Mouse (Mus musculus) heart, postnatal 10 days (tissue): ENCODE measurements around the gene Gabbr2. TPM values are rescaled to one million over a fixed set of nuclear protein-coding genes. Genes with fewer than 3 reads are reported as not detected.
"Not testable (repeated sequence)": the region's sequence is repeated elsewhere in the genome, so short reads cannot be mapped to it uniquely, and the experiment has no call there.

Experiments used
- DNase-seq, 2 experiments: peaks; one replicate each; pipeline ENCODE4 v3.0.0; 2021
- intact Hi-C: fragments of 180-260 bp; cut with DNase I; formaldehyde crosslinking; loops from one replicate; pipeline ENCODE4 v1.15.1; 2025
- total RNA-seq, 2 experiments: library from RNA; stranded (reverse); gene quantifications; 2 replicates each; pipeline ENCODE4 v1.2.3; 2021

The Gabbr2 gene
- total RNA-seq, 2 experiments from 2014 or later = 0.05 to 0.31 TPM

- intact Hi-C loops = no loop called here
- DNase-seq = no peak
Measured at GRCm38 (mm10) chr4:46675992-46676391, 315.7 kb downstream of the Gabbr2 start.

DNA sequence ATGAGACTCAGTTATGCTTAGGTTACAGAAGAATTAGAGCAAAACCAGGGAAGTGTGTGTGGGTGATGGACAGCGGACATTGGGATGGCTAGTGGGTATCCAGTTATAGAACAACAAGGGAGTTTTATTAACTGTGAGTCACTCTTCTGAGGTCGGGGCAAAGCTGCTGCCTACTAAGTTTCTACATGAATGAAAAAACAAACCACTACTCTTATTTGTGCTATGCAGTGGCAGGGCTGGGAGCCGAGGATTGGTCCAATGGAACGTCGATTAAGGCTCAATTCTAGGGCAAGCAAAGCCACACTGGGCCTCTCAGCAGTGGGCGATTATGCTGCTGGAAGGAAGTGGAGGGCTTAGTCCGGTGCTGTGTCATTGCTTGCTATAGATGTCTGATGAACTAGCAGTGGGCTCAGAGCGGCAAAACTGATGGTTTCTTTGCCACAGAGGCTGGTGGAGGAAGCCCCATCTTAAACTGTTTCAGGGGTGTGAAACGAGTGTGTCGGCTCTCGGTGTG is 316.3 kb downstream of the Gabbr2 start:
- DNase-seq = no peak
- intact Hi-C loops = no loop called here

DNA sequence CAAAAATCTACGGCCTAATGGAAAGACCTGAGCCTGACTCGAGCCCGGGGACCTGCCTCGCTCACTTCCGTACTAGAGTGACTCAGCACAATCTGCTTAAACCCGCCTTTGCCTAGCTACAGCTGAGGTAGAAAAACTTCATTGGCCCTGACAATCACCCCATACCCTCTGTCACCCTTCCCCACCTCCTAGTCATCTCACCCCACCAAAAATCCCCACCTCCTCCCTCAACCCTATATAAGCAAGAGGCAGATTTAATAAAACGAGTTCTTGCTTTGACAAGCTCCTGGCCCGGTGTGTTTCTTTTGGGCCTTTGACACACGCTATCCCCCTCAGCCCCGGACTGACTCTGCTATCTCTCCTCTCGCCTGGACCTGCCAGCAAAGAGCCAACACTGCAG is 323.1 kb downstream of the Gabbr2 start:
- intact Hi-C loops = no loop called here
- no peak for DNase-seq

GRCm38 (mm10) chr4:46666420-46666819 is 325.3 kb downstream of the Gabbr2 start:
- intact Hi-C loops = no loop called here
- no peak for DNase-seq

GRCm38 (mm10) chr4:46665371-46665774 is 326.3 kb downstream of the Gabbr2 start:
- intact Hi-C loops = no loop called here
- peak; percentile 29 to 57 for DNase-seq

DNA sequence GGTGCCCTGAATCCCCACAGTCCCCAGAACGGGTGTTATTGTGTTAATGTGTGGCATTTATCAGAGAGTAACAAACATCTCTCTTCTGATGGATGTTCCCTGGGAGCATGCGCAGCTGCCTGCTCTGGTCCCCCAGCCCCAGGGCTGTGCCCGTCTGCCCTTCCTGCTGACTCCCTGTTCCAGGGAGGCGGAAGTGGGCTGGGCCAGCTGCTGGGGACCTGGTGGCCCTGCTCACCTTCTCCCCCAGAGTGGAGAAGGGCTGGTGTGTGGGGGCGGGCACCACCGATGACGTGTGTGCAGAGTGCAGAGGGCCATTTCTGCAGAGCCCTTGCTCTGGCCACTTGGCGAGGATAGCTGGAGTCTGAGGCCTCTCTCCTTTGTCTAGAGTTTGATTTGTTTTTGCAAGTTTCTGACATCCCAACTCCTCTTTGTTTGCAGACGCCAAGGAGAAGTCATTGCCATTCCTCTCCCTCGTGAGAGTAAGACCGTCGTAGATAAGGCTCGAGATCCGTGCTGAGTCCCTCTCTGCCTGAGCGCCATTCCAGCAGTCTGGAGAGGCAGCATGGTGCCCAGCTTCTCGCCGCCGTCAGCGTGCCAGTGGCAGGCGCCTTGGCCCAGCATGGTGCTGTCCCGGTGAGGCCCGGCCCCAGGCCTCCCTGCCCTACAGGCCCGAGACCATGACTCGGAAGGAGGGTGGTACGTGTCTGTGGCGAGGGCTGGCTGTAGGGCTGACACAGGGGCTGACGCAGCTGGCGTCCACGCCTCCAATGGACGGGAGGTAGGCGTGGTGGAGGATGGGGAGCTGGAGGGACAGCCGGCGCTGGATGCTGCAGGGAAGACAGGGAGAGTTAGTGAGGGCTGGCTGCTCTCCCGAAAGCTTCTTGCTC is 327.3 kb downstream of the Gabbr2 start:
- intact Hi-C loops = no loop called here
- DNase-seq = peak; percentile 74 to 76

GRCm38 (mm10) chr4:46661433-46661832 is 330.2 kb downstream of the Gabbr2 start:
- no peak for DNase-seq
- intact Hi-C loops = no loop called here

GRCm38 (mm10) chr4:46658946-46659345 is 332.7 kb downstream of the Gabbr2 start:
- intact Hi-C loops = loop anchor here (5.0 to 10.0 kb wide), 2 partner anchors 124 to 162 kb away; partner anchors contain the start of gene Trim14
- no peak for DNase-seq

DNA sequence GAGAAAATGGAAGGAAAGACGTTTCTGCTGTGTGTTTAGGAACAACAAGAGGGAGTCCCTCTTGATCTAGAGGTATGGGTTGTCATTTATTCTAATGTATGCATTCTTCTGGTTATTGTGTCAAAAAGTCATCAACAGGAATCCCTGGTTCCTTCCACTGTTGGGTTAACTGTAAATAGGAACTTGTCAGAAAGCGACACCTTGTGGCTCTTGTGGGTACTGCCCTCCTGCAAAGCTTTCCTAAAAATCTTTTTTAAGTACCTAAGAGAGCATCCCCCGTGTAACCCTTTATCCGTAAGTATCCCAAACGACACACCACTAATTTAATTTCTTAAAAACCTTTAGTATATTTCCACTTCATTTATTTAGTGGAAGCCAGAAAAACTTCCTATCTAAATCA is 334.6 kb downstream of the Gabbr2 start:
- DNase-seq = peak; percentile 70 to 84
- intact Hi-C loops = loop anchor here (1.0 to 10.0 kb wide), 3 partner anchors 46 to 160 kb away; partner anchors contain the start of gene Trim14

DNA sequence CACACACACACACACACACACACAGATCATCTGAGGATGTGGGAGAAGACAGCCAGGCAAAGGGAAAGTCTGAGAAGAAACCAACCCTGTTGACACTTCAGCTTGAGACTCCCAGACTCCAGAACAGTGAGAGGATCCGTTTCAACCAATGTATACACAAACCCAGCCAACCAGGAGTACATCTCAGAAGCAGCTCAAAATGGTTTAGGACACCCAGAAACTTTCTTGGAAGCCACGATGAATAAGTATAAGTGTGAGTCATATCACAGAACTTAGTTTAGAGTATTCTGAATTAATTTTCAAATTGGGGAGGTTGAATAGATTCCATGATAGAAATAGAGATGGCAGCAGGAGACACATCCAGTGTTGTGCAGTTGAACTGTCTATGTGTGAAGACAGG is 335.7 kb downstream of the Gabbr2 start:
- DNase-seq = no peak
- intact Hi-C loops = loop anchor here (5.0 to 10.0 kb wide), 2 partner anchors 121 to 159 kb away; partner anchors contain the start of gene Trim14

GRCm38 (mm10) chr4:46655298-46655697 is 336.4 kb downstream of the Gabbr2 start:
- no peak for DNase-seq
- intact Hi-C loops = loop anchor here (5.0 to 10.0 kb wide), 2 partner anchors 120 to 158 kb away; partner anchors contain the start of gene Trim14

DNA sequence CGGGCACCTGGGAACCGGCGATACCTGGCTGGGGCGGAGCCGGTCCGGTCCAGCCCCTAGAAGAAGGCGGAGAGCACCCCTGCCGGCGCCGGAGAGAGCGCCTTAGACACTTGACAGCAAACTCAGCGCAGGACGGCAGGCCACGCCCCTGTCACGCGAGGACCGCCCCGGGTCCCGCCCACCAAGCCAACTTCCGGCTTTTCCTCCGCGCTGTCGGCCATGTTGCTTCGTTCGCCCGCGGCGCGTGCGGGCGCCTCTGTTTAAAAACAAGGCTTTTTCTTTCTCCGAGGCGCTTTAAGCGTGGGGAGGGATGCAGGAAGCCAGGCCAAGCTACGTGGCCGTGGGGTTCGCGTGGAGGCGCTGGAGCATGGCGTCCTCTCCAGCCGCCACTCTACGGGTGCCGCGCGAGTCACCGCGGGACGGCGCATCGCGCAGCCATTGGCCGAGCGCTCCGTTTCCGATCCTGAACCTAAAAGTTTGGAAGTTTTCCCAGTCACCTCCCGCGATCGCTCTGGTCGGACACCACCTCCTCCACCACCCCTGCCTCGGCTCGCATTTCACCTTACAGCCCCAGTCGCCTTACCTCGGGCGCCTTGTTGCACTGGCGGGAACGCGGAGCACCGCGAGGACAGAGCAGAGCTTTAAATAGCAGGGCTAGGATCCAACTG is 341.5 kb downstream of the Gabbr2 start, which contains the start of gene Tbc1d2:
Gene Tbc1d2, minus strand, starts transcription at position 124 of the 668 bp plus-strand sequence.
- intact Hi-C loops = loop anchor here (10.0 kb wide), 1 partner anchor 115 kb away; the partner anchor contains the start of gene Trim14
- peak; percentile 96 for DNase-seq

DNA sequence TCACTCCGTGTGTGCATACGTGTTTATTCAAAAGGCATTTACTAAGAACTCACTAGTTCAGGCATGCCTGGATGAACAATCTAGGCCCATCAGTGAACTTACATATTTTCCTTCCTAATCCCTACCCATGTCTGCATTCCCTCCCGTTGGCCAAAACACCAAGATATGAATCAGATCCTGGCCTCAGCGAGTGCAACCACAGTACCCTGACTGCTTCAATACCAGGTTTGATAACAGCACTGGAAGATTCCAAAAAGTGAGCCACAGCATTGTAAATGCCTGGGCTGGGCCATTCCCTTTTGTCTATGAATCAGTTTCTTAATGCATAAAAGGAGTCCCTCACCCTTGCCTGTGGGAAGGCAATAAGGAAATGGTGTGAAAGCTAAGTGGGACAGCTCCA is 342.5 kb downstream of the Gabbr2 start:
- DNase-seq = no peak
- intact Hi-C loops = no loop called here

DNA sequence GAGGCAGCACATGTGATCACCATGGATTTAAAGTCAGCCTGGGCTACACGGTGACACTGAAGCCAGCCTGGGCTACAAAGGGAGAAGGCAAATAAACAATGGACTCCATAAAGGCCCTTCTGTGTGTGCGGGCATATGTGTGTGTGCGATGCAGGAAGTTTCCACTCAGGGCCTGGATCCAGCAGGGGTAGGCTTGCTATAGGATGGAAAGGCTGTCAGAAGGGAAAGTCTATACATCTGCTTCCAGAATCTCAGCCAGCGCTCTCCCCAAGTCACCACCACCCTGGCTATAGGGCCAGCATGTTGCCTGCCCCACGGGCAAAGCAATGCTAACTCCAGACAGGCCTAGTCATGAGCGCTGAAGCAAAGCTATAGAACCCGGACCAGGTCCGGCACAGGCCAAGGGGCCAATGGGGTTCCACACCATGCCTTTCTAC is 348.0 kb downstream of the Gabbr2 start:
- DNase-seq = no peak
- intact Hi-C loops = no loop called here

GRCm38 (mm10) chr4:46642924-46643675 is 348.6 kb downstream of the Gabbr2 start:
- intact Hi-C loops = no loop called here
- DNase-seq = peak; percentile 20 to 39

GRCm38 (mm10) chr4:46641283-46641682 is 350.4 kb downstream of the Gabbr2 start:
- intact Hi-C loops = no loop called here
- DNase-seq = no peak

- no peak for DNase-seq
- intact Hi-C loops = no loop called here
Measured at GRCm38 (mm10) chr4:46639866-46640265, 351.8 kb downstream of the Gabbr2 start.

DNA sequence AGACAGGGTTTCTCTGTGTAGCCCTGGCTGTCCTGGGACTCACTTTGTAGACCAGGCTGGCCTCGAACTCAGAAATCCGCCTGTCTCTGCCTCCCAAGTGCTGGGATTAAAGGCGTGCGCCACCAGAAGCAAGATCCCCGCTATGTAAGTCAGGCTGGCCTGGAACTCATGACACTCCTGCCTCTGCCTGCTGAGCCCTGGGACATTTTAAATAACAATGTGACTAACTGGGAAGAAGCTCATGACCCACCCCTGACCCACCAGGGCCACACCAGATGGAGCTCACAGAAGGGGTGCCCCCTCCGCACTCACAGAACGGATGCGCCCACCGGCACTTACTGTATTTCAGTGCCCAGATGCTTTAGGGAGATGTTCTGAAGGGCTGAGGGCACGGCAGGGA is 354.4 kb downstream of the Gabbr2 start:
- intact Hi-C loops, DNase-seq: not testable (repeated sequence)

GRCm38 (mm10) chr4:46635702-46636430 is 355.8 kb downstream of the Gabbr2 start:
- intact Hi-C loops = no loop called here
- DNase-seq = no peak

DNA sequence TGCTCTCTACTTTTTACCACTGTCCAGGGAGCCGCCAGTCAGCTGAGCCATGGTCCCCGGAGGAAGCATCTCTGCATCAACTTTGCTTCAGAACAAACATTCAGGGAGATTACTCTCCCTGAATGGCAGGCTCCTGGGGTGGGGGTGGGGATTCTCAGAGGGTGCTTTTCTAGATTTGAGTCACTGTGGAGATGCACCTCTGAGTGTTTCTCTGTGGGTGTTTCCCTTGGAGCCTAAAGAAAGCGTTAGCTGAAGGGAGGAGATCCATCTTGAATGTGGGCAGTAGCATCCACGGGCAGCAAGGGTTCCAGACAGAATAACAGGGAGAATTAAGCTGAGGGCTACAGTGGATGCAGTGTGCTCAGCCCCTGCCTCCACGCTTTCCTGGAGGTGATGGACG is 356.8 kb downstream of the Gabbr2 start:
- no peak for DNase-seq
- intact Hi-C loops = no loop called here
